Mouse (Mus musculus) macrophage (primary cell): ENCODE results near the gene Sh3tc1. TPM values are rescaled to one million over a fixed set of nuclear protein-coding genes. Genes with fewer than 3 reads are reported as not detected.

Experiments
- H3K27ac ChIP-seq: fragments of 350-480 bp; formaldehyde crosslinking; 2 replicates; pipeline ENCODE4 v1.9.0; 2021
- H3K36me3 ChIP-seq: fragments of 350-480 bp; formaldehyde crosslinking; 2 replicates; pipeline ENCODE4 v1.9.0; 2021; ENCODE audit errors: inconsistent target
- H3K4me3 ChIP-seq: fragments of 350-480 bp; formaldehyde crosslinking; 2 replicates; pipeline ENCODE4 v1.9.0; 2021; ENCODE audit errors: inconsistent target
- H3K79me2 ChIP-seq: fragments of 350-480 bp; formaldehyde crosslinking; 2 replicates; pipeline ENCODE4 v1.9.0; 2021; ENCODE audit errors: inconsistent target
- WGBS: methylation state at CpG from one replicate; pipeline ENCODE4 v1.1.7; 2026; ENCODE audit warnings: inconsistent platforms; ENCODE audit not compliant: missing documents; 5-methylcytosine and 5-hydroxymethylcytosine counted together
- polyA plus RNA-seq: library from polyadenylated mRNA; stranded (reverse); fragments of 250-400 nt; gene quantifications from 3 replicates; pipeline ENCODE4 v1.2.4, GENCODE M21; 2018; ENCODE audit warnings: inconsistent platforms

Gene Sh3tc1
- polyA plus RNA-seq, 1 experiment from 2014 or later, result 11.5 TPM

- Histone ChIP-seq H3K27ac (0 out of 2 replicates have a peak overlapping the region, but pooled peaks have one; percentile 5), H3K4me3 (no peak overlapping the region), H3K79me2 (no peaks in the 10 kb centered on the region), H3K36me3 (no peaks in the 10 kb centered on the region)
- 69% methylated on average over 11 of the region's 11 CpGs for WGBS
Observed at GRCm38 (mm10) chr5:35669747-35670411, 69.9 kb downstream of the Sh3tc1 start.

- 100% methylated on average over 7 of the region's 7 CpGs for WGBS
- H3K4me3 ChIP-seq, result no peak overlapping the region
- no peaks in the 10 kb centered on the region for H3K79me2 ChIP-seq
- no peak overlapping the region for H3K27ac ChIP-seq
- H3K36me3 ChIP-seq, result no peaks in the 10 kb centered on the region
Observed at GRCm38 (mm10) chr5:35666152-35666551, 73.6 kb downstream of the Sh3tc1 start.

- no peaks in the 10 kb centered on the region for H3K36me3 ChIP-seq
- no peak overlapping the region for H3K27ac ChIP-seq
- no peak overlapping the region for H3K4me3 ChIP-seq
- H3K79me2 ChIP-seq, result no peaks in the 10 kb centered on the region
- 89% methylated on average over 9 of the region's 9 CpGs for WGBS
Observed at GRCm38 (mm10) chr5:35662021-35662545, 77.7 kb downstream of the Sh3tc1 start.

GRCm38 (mm10) chr5:35661210-35661609 is 78.6 kb downstream of the Sh3tc1 start:
- WGBS, result 98% methylated on average over 6 of the region's 6 CpGs
- no peaks in the 10 kb centered on the region for H3K36me3 ChIP-seq
- no peak overlapping the region for H3K4me3 ChIP-seq
- H3K27ac ChIP-seq, result no peak overlapping the region
- H3K79me2 ChIP-seq, result no peaks in the 10 kb centered on the region

GRCm38 (mm10) chr5:35659503-35659902 is 80.3 kb downstream of the Sh3tc1 start:
- 70% methylated on average over 3 of the region's 3 CpGs for WGBS
- Histone ChIP-seq H3K27ac (no peak overlapping the region), H3K4me3 (no peak overlapping the region), H3K79me2 (no peaks in the 10 kb centered on the region), H3K36me3 (no peaks in the 10 kb centered on the region)

GRCm38 (mm10) chr5:35655753-35656485 is 83.9 kb downstream of the Sh3tc1 start:
- Histone ChIP-seq H3K27ac (no peak overlapping the region), H3K4me3 (no peak overlapping the region), H3K36me3 (no peaks in the 10 kb centered on the region), H3K79me2 (no peaks in the 10 kb centered on the region)
- WGBS, result 84% methylated on average over 10 of the region's 10 CpGs

GRCm38 (mm10) chr5:35653743-35654395 is 85.9 kb downstream of the Sh3tc1 start:
- Histone ChIP-seq H3K27ac (no peak overlapping the region), H3K79me2 (no peaks in the 10 kb centered on the region), H3K36me3 (no peaks in the 10 kb centered on the region), H3K4me3 (no peak overlapping the region)
- WGBS, result 95% methylated on average over 9 of the region's 9 CpGs

GRCm38 (mm10) chr5:35652872-35653271 is 86.9 kb downstream of the Sh3tc1 start:
- 94% methylated on average over 13 of the region's 13 CpGs for WGBS
- no peak overlapping the region for H3K4me3 ChIP-seq
- no peaks in the 10 kb centered on the region for H3K36me3 ChIP-seq
- H3K27ac ChIP-seq, result no peak overlapping the region
- H3K79me2 ChIP-seq, result no peaks in the 10 kb centered on the region

GRCm38 (mm10) chr5:35652319-35652718 is 87.5 kb downstream of the Sh3tc1 start:
- no peak overlapping the region for H3K27ac ChIP-seq
- 92% methylated on average over 3 of the region's 3 CpGs for WGBS
- H3K36me3 ChIP-seq, result no peaks in the 10 kb centered on the region
- H3K4me3 ChIP-seq, result no peak overlapping the region
- no peaks in the 10 kb centered on the region for H3K79me2 ChIP-seq

GRCm38 (mm10) chr5:35648230-35648629 is 91.6 kb downstream of the Sh3tc1 start:
- no peak overlapping the region for H3K27ac ChIP-seq
- 79% methylated on average over 2 of the region's 2 CpGs for WGBS
- H3K79me2 ChIP-seq, result no peaks in the 10 kb centered on the region
- H3K36me3 ChIP-seq, result no peaks in the 10 kb centered on the region
- H3K4me3 ChIP-seq, result no peak overlapping the region

GRCm38 (mm10) chr5:35647562-35647961 is 92.2 kb downstream of the Sh3tc1 start:
- Histone ChIP-seq H3K27ac (no peak overlapping the region), H3K79me2 (no peaks in the 10 kb centered on the region), H3K36me3 (no peaks in the 10 kb centered on the region), H3K4me3 (no peak overlapping the region)
- WGBS, result 35% methylated on average over 4 of the region's 4 CpGs

Other genes with a start within 250 kb of the Sh3tc1 start
- not detected in 3 replicates for gene Cpz, start 214.3 kb downstream of the Sh3tc1 start, polyA plus RNA-seq
- gene Trmt44, start 164.9 kb downstream of the Sh3tc1 start, polyA plus RNA-seq, result 1.7 to 3.3 TPM (median 3.0 TPM) in 3 replicates
- 41.0 to 123 TPM (median 75.8 TPM) in 3 replicates for gene Acox3, start 156.9 kb downstream of the Sh3tc1 start, polyA plus RNA-seq
- 0.17 to 0.36 TPM (median 0.26 TPM) in 3 replicates for gene Htra3, start 60.2 kb downstream of the Sh3tc1 start, polyA plus RNA-seq
- 0.20 to 0.50 TPM (median 0.40 TPM) in 3 replicates for gene Ablim2, start 17.9 kb upstream of the Sh3tc1 start, polyA plus RNA-seq
- 0.36 to 0.86 TPM (median 0.67 TPM) in 3 replicates for gene Afap1, start 153.3 kb upstream of the Sh3tc1 start, polyA plus RNA-seq